In genomic region chr8:126839712-126840355, GRCm38 (mm10) we compare ENCODE assay signal across 8 mouse cellular contexts.
A peak's percentile ranks its signal among the peaks of the same experiment; 100 is the strongest.
DNase-seq lines count a peak whose midpoint lies in the region; ATAC-seq lines count a peak whose summit lies in the region.

No protein-coding gene starts in this region.

- peak; percentile 93 for DNase-seq in MN1 (ENCODE audit: low spot score)
- peak; percentile 80 for DNase-seq in cerebellum, adult 11-12 months
- DNase-seq in heart, postnatal 25 days (ENCODE audit: low spot score) = peak; percentile 71
- peak; percentile 57 to 79 for DNase-seq in layer of hippocampus, adult 18-20 months (ENCODE audit: low spot score in 2 of 2)

- no peaks in the 10 kb centered on the region for H3K9me3 ChIP-seq in forebrain, embryonic 16.5 days (ENCODE audit: control insufficient read depth, low read length)
- H3K9me3 ChIP-seq in liver, embryonic 16.5 days (replicated peaks; ENCODE audit: control insufficient read depth, low read length) = no peaks in the 10 kb centered on the region
- no peaks in the 10 kb centered on the region for H3K9me3 ChIP-seq in neural tube, embryonic 13.5 days

- H3K4me3 ChIP-seq in forebrain, embryonic 16.5 days (replicated peaks; ENCODE audit: low read length) = no peak overlapping the region
- H3K4me3 ChIP-seq in liver, embryonic 16.5 days (ENCODE audit: low read depth, low read length) = no peak overlapping the region
- no peak overlapping the region for H3K4me3 ChIP-seq in neural tube, embryonic 13.5 days

- peak overlapping the region; percentile 33 for H3K4me2 ChIP-seq in forebrain, embryonic 16.5 days (ENCODE audit: low read length)
- H3K4me2 ChIP-seq in liver, embryonic 16.5 days (ENCODE audit: low read depth, low read length) = no peak overlapping the region
- peak overlapping the region; percentile 25 for H3K4me2 ChIP-seq in neural tube, embryonic 13.5 days

- peak overlapping the region; percentile 73 for H3K27ac ChIP-seq in forebrain, embryonic 16.5 days (ENCODE audit: low read length)
- peak overlapping the region; percentile 73 for H3K27ac ChIP-seq in liver, embryonic 16.5 days (ENCODE audit: low read length)
- H3K27ac ChIP-seq in neural tube, embryonic 13.5 days (replicated peaks) = peak overlapping the region; percentile 92

- intact Hi-C loops in heart, postnatal 25 days (cut with DNase I) = loop anchor here (1.0 to 5.0 kb wide), 4 partner anchors 43 to 343 kb away; no protein-coding TSS in a partner anchor

- H3K36me3 ChIP-seq in forebrain, embryonic 16.5 days (ENCODE audit: control insufficient read depth, insufficient read depth) = no peaks in the 10 kb centered on the region
- no peaks in the 10 kb centered on the region for H3K36me3 ChIP-seq in liver, embryonic 16.5 days (ENCODE audit: control insufficient read depth, insufficient read depth)
- no peaks in the 10 kb centered on the region for H3K36me3 ChIP-seq in neural tube, embryonic 13.5 days

- 16% methylated on average over 5 of the region's 5 CpGs for WGBS in forebrain, embryonic 16.5 days
- WGBS in liver, embryonic 16.5 days (ENCODE audit: insufficient replicate concordance) = 29% methylated on average over 5 of the region's 5 CpGs
- 8% methylated on average over 5 of the region's 5 CpGs for WGBS in neural tube, embryonic 13.5 days

- no peaks in the 10 kb centered on the region for H3K27me3 ChIP-seq in forebrain, embryonic 16.5 days (replicated peaks; ENCODE audit: control insufficient read depth, insufficient read depth, low read length)
- H3K27me3 ChIP-seq in liver, embryonic 16.5 days (ENCODE audit: control insufficient read depth, insufficient read depth, low read depth, low read length) = no peaks in the 10 kb centered on the region
- H3K27me3 ChIP-seq in neural tube, embryonic 13.5 days = no peaks in the 10 kb centered on the region

- peak overlapping the region; percentile 28 for H3K9ac ChIP-seq in forebrain, embryonic 16.5 days (replicated peaks; ENCODE audit: low read depth, low read length)
- no peak overlapping the region; the same call in 1 of the 2 replicates for H3K9ac ChIP-seq in liver, embryonic 16.5 days (ENCODE audit: low read depth, low read length)
- H3K9ac ChIP-seq in neural tube, embryonic 13.5 days = peak overlapping the region; percentile 61

- peaks cover 15% of the 10 kb centered on the region for H3K4me1 ChIP-seq in forebrain, embryonic 16.5 days (replicated peaks; ENCODE audit: control insufficient read depth, insufficient read depth, low read length)
- H3K4me1 ChIP-seq in liver, embryonic 16.5 days (ENCODE audit: control insufficient read depth, low read depth, low read length) = peaks cover 33% of the 10 kb centered on the region
- peaks cover 46% of the 10 kb centered on the region for H3K4me1 ChIP-seq in neural tube, embryonic 13.5 days (replicated peaks)

- ATAC-seq in forebrain, embryonic 16.5 days = peak; percentile 87
- ATAC-seq in liver, embryonic 16.5 days (ENCODE audit: low read depth) = peak; percentile 52
- peak; percentile 89 for ATAC-seq in neural tube, embryonic 13.5 days (ENCODE audit: low read depth)
- no peak for ATAC-seq in megakaryocyte-erythroid progenitor cell, adult 5-6 weeks (replicated peaks; ENCODE audit: low FRiP score, low TSS enrichment, poor library complexity, severe bottlenecking)
